Mouse (Mus musculus) stomach, embryonic 14.5 days (tissue): ENCODE measurements around the gene Gbp7. TPM values are rescaled to one million over a fixed set of nuclear protein-coding genes. Genes with fewer than 3 reads are reported as not detected.

Source experiments
- polyA plus RNA-seq: library from polyadenylated mRNA; unstranded; fragments of >200 nt; fragmentation: Nextera tagmentation; extraction: Ambion mirVana; gene quantifications from 2 replicates; pipeline ENCODE4 v1.2.1, GENCODE M21; 2014

Gbp7 gene
- polyA plus RNA-seq, 1 experiment from 2014 or later = 3.8 TPM

Other genes starting within 250 kb of the Gbp7 start
- 49.6 and 51.1 TPM in 2 replicates for gene Pdlim5, start 134.6 kb upstream of the Gbp7 start, polyA plus RNA-seq
- gene Gbp5, start 36.4 kb upstream of the Gbp7 start, polyA plus RNA-seq = 0.07 TPM in 1 of 2 replicates, not detected in the other
- 1.2 and 1.7 TPM in 2 replicates for gene Gbp3, start 29.7 kb downstream of the Gbp7 start, polyA plus RNA-seq
- gene Gbp2b, start 64.5 kb downstream of the Gbp7 start, polyA plus RNA-seq = not detected in 2 replicates
- 3.3 and 3.7 TPM in 2 replicates for gene Gbp2, start 90.3 kb downstream of the Gbp7 start, polyA plus RNA-seq
- gene Kyat3, start 170.7 kb downstream of the Gbp7 start, polyA plus RNA-seq = 17.4 and 17.7 TPM in 2 replicates
- 78.5 and 78.8 TPM in 2 replicates for gene Gtf2b, start 234.7 kb downstream of the Gbp7 start, polyA plus RNA-seq